In the genomic region with DNA sequence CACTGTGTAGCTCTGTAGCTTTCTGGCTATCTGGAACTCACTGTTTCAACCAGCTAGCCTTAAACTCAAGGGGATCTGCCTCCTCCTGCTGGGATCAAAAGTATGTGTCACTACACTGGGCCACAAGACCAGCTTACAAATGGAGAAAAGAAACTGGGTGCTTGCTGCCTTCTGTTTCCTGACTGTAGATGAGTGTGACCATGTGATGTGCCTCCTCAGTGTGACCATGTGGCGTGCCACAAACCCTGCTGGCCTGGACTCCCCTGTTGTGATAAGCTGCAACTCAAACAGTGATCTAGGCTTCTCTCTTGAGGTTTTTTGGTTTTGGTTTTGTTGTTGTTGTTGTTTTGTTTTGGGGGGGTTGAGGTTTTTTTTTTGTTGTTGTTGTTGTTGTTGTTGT, we compare ENCODE assay signal across 23 mouse cellular contexts. TPM values are rescaled to one million over a fixed set of nuclear protein-coding genes. Genes with fewer than 3 reads are reported as not detected.
A peak's percentile ranks its signal among the peaks of the same experiment; 100 is the strongest.
DNase-seq lines count a peak whose midpoint lies in the region; ATAC-seq lines count a peak whose summit lies in the region.
"Had no signal": no experiment of that assay in that cellular context is flagged by ENCODE, and none has a peak within 500 bp of the region (broad histone marks: within the 10 kb centered on the region; RNA-seq: fewer than 3 reads in every experiment).

No protein-coding gene starts in this region.

- peak overlapping the region; percentile 83 for H3K4me3 ChIP-seq in megakaryocyte, embryonic 14.5 days (replicated peaks)
- H3K4me3 ChIP-seq in forebrain, embryonic 14.5 days (ENCODE audit: low read depth, low read length), result no peak overlapping the region
- H3K4me3 ChIP-seq: embryonic facial prominence, embryonic 13.5 days; forebrain, embryonic 12.5 days; heart, embryonic 15.5 days; hindbrain, embryonic 12.5 days had no signal

- peak; percentile 75 for DNase-seq in brain, adult 2 months (ENCODE audit: low read depth, low spot score)
- peak; percentile 34 for DNase-seq in induced T-regulatory cell, adult 2 months (ENCODE audit: low read depth)
- peak; percentile 33 for DNase-seq in splenic B cell, adult 2 months (ENCODE audit: low read depth, low spot score)
- DNase-seq in forebrain, embryonic 14.5 days (ENCODE audit: low spot score), result no peak
- no peak for DNase-seq in c-Kit-positive CD71-positive TER-119-positive erythroid progenitor cells, embryonic 14.5 days (ENCODE audit: low spot score)
- no peak for DNase-seq in embryo, embryonic 9.5 days (ENCODE audit: extremely low spot score)
- DNase-seq: adrenal gland, postnatal 14 days; cerebellum, adult 11 months; cerebellum, adult 8-10 months; cerebellum, postnatal 14 days; forebrain, postnatal 0 days; gastrocnemius, postnatal 25 days; heart, adult 11 months; kidney, adult 11 months had no signal

- peaks cover 73% of the 10 kb centered on the region for H3K4me1 ChIP-seq in megakaryocyte, embryonic 14.5 days
- H3K4me1 ChIP-seq in forebrain, embryonic 14.5 days (ENCODE audit: control insufficient read depth, insufficient read depth, low read length), result peaks cover 7% of the 10 kb centered on the region

- no peak overlapping the region for H3K9ac ChIP-seq in forebrain, embryonic 14.5 days (ENCODE audit: low read length)
- H3K9ac ChIP-seq: embryonic facial prominence, embryonic 13.5 days; forebrain, embryonic 12.5 days; forebrain, postnatal 0 days; heart, embryonic 15.5 days; hindbrain, embryonic 12.5 days had no signal

- H3K9me3 ChIP-seq in megakaryocyte, embryonic 14.5 days, result peaks cover 3% of the 10 kb centered on the region
- H3K9me3 ChIP-seq in forebrain, embryonic 14.5 days (replicated peaks; ENCODE audit: control insufficient read depth, low read length), result no peaks in the 10 kb centered on the region
- H3K9me3 ChIP-seq: forebrain, embryonic 12.5 days; G1E; heart, embryonic 15.5 days; hindbrain, embryonic 12.5 days had no signal

- no peak overlapping the region for H3K27ac ChIP-seq in forebrain, embryonic 14.5 days (ENCODE audit: low read depth, low read length)
- H3K27ac ChIP-seq: embryonic facial prominence, embryonic 13.5 days; forebrain, embryonic 12.5 days; heart, embryonic 15.5 days; hindbrain, embryonic 12.5 days had no signal

- WGBS in forebrain, embryonic 14.5 days, result 84% methylated on average over 1 of the region's 1 CpGs

- no peak overlapping the region for H3K4me2 ChIP-seq in forebrain, embryonic 14.5 days (ENCODE audit: low read length)
- H3K4me2 ChIP-seq: embryonic facial prominence, embryonic 13.5 days; forebrain, embryonic 12.5 days; heart, embryonic 11.5 days; heart, embryonic 15.5 days; hindbrain, embryonic 12.5 days had no signal

- peaks cover 3% of the 10 kb centered on the region for H3K36me3 ChIP-seq in megakaryocyte, embryonic 14.5 days (replicated peaks; ENCODE audit: low read length)
- no peaks in the 10 kb centered on the region for H3K36me3 ChIP-seq in splenic B cell, adult 2 months (ENCODE audit: control insufficient read depth, insufficient read depth, low read length, poor library complexity, severe bottlenecking)
- H3K36me3 ChIP-seq in forebrain, embryonic 14.5 days (ENCODE audit: control insufficient read depth, insufficient read depth, low read length), result no peaks in the 10 kb centered on the region
- H3K36me3 ChIP-seq: embryonic facial prominence, embryonic 13.5 days; forebrain, embryonic 12.5 days; G1E; heart, embryonic 15.5 days; hindbrain, embryonic 12.5 days had no signal

- H3K27me3 ChIP-seq in megakaryocyte, embryonic 14.5 days (replicated peaks), result no peaks in the 10 kb centered on the region
- H3K27me3 ChIP-seq in splenic B cell, adult 2 months (ENCODE audit: control insufficient read depth, insufficient read depth, low read length, poor library complexity, severe bottlenecking), result no peaks in the 10 kb centered on the region
- H3K27me3 ChIP-seq in forebrain, embryonic 14.5 days (replicated peaks; ENCODE audit: control insufficient read depth, insufficient read depth, low read length), result no peaks in the 10 kb centered on the region
- H3K27me3 ChIP-seq: embryonic facial prominence, embryonic 13.5 days; forebrain, embryonic 12.5 days; heart, embryonic 15.5 days; hindbrain, embryonic 12.5 days had no signal

- ATAC-seq in megakaryocyte, adult 5-6 weeks (ENCODE audit: poor library complexity, severe bottlenecking), result no peak
- ATAC-seq in forebrain, embryonic 14.5 days, result no peak
- ATAC-seq: forebrain, postnatal 0 days; hindbrain, embryonic 16.5 days had no signal

RNA-seq across cellular contexts. Expression of gene Kctd21, which starts 4.6 kb away (rescaled TPM):
- 0.70 and 1.1 TPM in 2 replicates for polyA plus RNA-seq in megakaryocyte, embryonic 14.5 days (2012; ENCODE audit: insufficient read depth, low replicate concordance)
- total RNA-seq in megakaryocyte, adult 5-6 weeks (2015), result 3.3 and 4.5 TPM in 2 replicates
- 1.8 and 2.3 TPM in 2 replicates for total RNA-seq in megakaryocyte, adult 5-6 weeks (2017)
- 7.5 and 7.9 TPM in 2 replicates for polyA plus RNA-seq in forebrain, embryonic 14.5 days (2014; fragmentation: Nextera tagmentation; extraction: Ambion mirVana)

RNA-seq across cellular contexts. Expression of gene Usp35, which starts 4.9 kb away (rescaled TPM):
- polyA plus RNA-seq in megakaryocyte, embryonic 14.5 days (2012; ENCODE audit: insufficient read depth, low replicate concordance), result 1.4 and 2.3 TPM in 2 replicates
- 0.87 and 1.1 TPM in 2 replicates for total RNA-seq in megakaryocyte, adult 5-6 weeks (2015)
- total RNA-seq in megakaryocyte, adult 5-6 weeks (2017), result 0.66 and 0.77 TPM in 2 replicates
- 4.0 and 4.1 TPM in 2 replicates for polyA plus RNA-seq in forebrain, embryonic 14.5 days (2014; fragmentation: Nextera tagmentation; extraction: Ambion mirVana)

RNA-seq across cellular contexts. Expression of gene Alg8, which starts 34.7 kb away (rescaled TPM):
- polyA plus RNA-seq in megakaryocyte, embryonic 14.5 days (2012; ENCODE audit: insufficient read depth, low replicate concordance), result 1.1 TPM in 1 of 2 replicates, not detected in the other
- total RNA-seq in megakaryocyte, adult 5-6 weeks (2015), result 40.5 and 45.2 TPM in 2 replicates
- total RNA-seq in megakaryocyte, adult 5-6 weeks (2017), result 29.9 and 41.7 TPM in 2 replicates
- 15.3 and 18.7 TPM in 2 replicates for polyA plus RNA-seq in forebrain, embryonic 14.5 days (2014; fragmentation: Nextera tagmentation; extraction: Ambion mirVana)

Comparison
In these comparisons a context has a peak if more than half of its experiments do, and no peak if none do; other contexts are left out.
1. DNase-seq: peak in brain, adult 2 months (single experiment), induced T-regulatory cell, adult 2 months (single experiment) and splenic B cell, adult 2 months (single experiment); none in forebrain, embryonic 14.5 days (single experiment), c-Kit-positive CD71-positive TER-119-positive erythroid progenitor cells, embryonic 14.5 days (single experiment) and embryo, embryonic 9.5 days (single experiment).